Mouse (Mus musculus): ENCODE data around the gene Rptor. TPM values are rescaled to one million over a fixed set of nuclear protein-coding genes. Genes with fewer than 3 reads are reported as not detected.

The Rptor gene
- total RNA-seq, 4 experiments from 2014 or later: 59.2 to 68.7 (median 63.5) TPM

- DNase-seq (ENCODE audit: low spot score in 2 of 2): no peak
These were observed 327.0 kb downstream of the Rptor start for GRCm38 (mm10) chr11:119929603-119930265.

- DNase-seq (ENCODE audit: low spot score in 2 of 2): no peak
These were observed 329.1 kb downstream of the Rptor start for GRCm38 (mm10) chr11:119931809-119932208.

GRCm38 (mm10) chr11:119933142-119933541 lies 330.4 kb downstream of the Rptor start:
- no peak for DNase-seq (ENCODE audit: low spot score in 2 of 2)

- no peak for DNase-seq (ENCODE audit: low spot score in 2 of 2)
These were observed 331.3 kb downstream of the Rptor start for GRCm38 (mm10) chr11:119933819-119934583.

- DNase-seq (ENCODE audit: low spot score in 2 of 2): no peak
These were observed 332.1 kb downstream of the Rptor start for GRCm38 (mm10) chr11:119934773-119935172.

GRCm38 (mm10) chr11:119935457-119935856 lies 332.8 kb downstream of the Rptor start:
- DNase-seq (ENCODE audit: low spot score in 2 of 2): peak in 1 of 2 experiments; percentile 63

- DNase-seq (ENCODE audit: low spot score in 2 of 2): no peak
These were observed 333.8 kb downstream of the Rptor start for GRCm38 (mm10) chr11:119936456-119936855.

- peak; percentile 79 to 82 for DNase-seq (ENCODE audit: low spot score in 2 of 2)
These were observed 334.5 kb downstream of the Rptor start for GRCm38 (mm10) chr11:119937216-119937615.

GRCm38 (mm10) chr11:119937772-119938502 lies 335.2 kb downstream of the Rptor start:
- DNase-seq (ENCODE audit: low spot score in 2 of 2): no peak

- DNase-seq (ENCODE audit: low spot score in 2 of 2): no peak
These were observed 336.5 kb downstream of the Rptor start for GRCm38 (mm10) chr11:119939073-119939710.

GRCm38 (mm10) chr11:119939711-119940106 lies 337.0 kb downstream of the Rptor start:
- DNase-seq (ENCODE audit: low spot score in 2 of 2): no peak

- DNase-seq (ENCODE audit: low spot score in 2 of 2): peak; percentile 48 to 53
These were observed 337.4 kb downstream of the Rptor start for GRCm38 (mm10) chr11:119940142-119940541.

GRCm38 (mm10) chr11:119941794-119942193 lies 339.1 kb downstream of the Rptor start:
- DNase-seq (ENCODE audit: low spot score in 2 of 2): no peak

- DNase-seq (ENCODE audit: low spot score in 2 of 2): no peak
These were observed 339.6 kb downstream of the Rptor start for GRCm38 (mm10) chr11:119942201-119942726.

GRCm38 (mm10) chr11:119942727-119943427 lies 340.2 kb downstream of the Rptor start, which contains the start of gene Baiap2:
Gene Baiap2 (plus strand): TSS chr11:119942763.
- DNase-seq (ENCODE audit: low spot score in 2 of 2): peak; percentile 96 to 97

- DNase-seq (ENCODE audit: low spot score in 2 of 2): peak in 1 of 2 experiments; percentile 43
These were observed 340.8 kb downstream of the Rptor start for GRCm38 (mm10) chr11:119943428-119943988.

- DNase-seq (ENCODE audit: low spot score in 2 of 2): no peak
These were observed 342.6 kb downstream of the Rptor start for GRCm38 (mm10) chr11:119945343-119945742.

GRCm38 (mm10) chr11:119947426-119947825 lies 344.7 kb downstream of the Rptor start:
- no peak for DNase-seq (ENCODE audit: low spot score in 2 of 2)

- no peak for DNase-seq (ENCODE audit: low spot score in 2 of 2)
These were observed 345.2 kb downstream of the Rptor start for GRCm38 (mm10) chr11:119947897-119948296.

- DNase-seq (ENCODE audit: low spot score in 2 of 2): no peak
These were observed 345.6 kb downstream of the Rptor start for GRCm38 (mm10) chr11:119948305-119948704.

Measured in layer of hippocampus, adult 8-10 months (tissue).